Mouse (Mus musculus) heart, adult 10 weeks (tissue): ENCODE data around the gene Arcn1. TPM values are rescaled to one million over a fixed set of nuclear protein-coding genes. Genes with fewer than 3 reads are reported as not detected.

Experiments
- polyA plus RNA-seq: library from polyadenylated mRNA; stranded (reverse); fragments of 350-450 nt; fragmentation: Illumina TruSeq; extraction: RNeasy Lipid Tissue Mini Kit (QIAGEN cat#74804); gene quantifications from one replicate; pipeline ENCODE4 v1.2.3, GENCODE M21; 2014; ENCODE audit warnings: low read depth, low replicate concordance

Gene Arcn1
- polyA plus RNA-seq = 71.8 TPM

DNA sequence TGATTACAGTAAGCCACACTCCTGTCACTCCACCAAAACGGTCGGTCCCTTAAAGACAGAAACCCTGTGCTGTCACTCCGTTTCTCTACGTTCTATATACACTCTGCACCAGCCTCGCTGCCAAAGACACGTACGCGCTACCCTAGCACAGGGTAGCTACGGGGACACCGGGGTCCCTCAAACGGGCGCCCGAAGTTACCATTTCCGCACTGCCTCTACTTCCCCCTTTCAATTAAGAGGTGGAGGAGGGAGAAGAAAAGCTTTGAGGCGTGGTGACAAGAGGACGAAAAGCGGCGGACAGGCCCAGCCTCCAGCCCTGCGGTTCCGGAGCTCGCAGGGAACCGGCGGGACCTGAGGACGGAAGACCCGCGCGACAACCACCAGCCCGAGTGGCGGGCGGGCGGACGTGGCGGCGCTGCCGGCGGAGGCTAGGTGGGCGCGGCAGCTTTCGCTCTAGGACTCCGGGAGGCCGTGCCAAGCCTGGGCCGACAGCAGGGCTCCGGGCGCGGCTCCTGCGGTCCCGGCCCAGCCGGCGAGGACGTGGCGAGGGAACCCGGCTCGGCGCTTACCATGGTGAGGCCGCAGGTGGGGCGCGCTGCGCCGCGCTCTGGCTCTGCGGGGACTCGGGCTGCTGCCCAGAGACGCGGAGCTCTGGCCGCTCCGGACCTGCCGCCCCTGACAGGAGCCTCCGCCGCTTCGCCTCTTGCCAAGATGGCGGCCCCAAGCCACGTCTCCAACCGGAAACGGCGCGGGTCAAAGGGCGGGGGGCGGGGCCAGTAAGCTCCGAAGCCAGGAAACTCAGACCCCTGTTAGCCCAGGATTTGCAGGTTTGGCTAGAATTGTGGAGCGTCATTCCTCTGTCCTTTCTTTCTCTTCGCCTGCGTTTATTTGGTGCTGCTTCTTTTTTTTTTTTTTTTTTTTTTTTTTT is at the start of gene Arcn1, which contains the start of gene Ift46:
TSS of gene Arcn1 (minus strand) at position 745 of the 928 bp plus-strand sequence.
TSS of gene Ift46 (plus strand) at position 808 of the 928 bp plus-strand sequence.

GRCm38 (mm10) chr9:44802808-44803450 is 35.3 kb upstream of the Arcn1 start, which contains the start of gene Ttc36:
TSS of gene Ttc36 (minus strand) at chr9:44803072.

DNA sequence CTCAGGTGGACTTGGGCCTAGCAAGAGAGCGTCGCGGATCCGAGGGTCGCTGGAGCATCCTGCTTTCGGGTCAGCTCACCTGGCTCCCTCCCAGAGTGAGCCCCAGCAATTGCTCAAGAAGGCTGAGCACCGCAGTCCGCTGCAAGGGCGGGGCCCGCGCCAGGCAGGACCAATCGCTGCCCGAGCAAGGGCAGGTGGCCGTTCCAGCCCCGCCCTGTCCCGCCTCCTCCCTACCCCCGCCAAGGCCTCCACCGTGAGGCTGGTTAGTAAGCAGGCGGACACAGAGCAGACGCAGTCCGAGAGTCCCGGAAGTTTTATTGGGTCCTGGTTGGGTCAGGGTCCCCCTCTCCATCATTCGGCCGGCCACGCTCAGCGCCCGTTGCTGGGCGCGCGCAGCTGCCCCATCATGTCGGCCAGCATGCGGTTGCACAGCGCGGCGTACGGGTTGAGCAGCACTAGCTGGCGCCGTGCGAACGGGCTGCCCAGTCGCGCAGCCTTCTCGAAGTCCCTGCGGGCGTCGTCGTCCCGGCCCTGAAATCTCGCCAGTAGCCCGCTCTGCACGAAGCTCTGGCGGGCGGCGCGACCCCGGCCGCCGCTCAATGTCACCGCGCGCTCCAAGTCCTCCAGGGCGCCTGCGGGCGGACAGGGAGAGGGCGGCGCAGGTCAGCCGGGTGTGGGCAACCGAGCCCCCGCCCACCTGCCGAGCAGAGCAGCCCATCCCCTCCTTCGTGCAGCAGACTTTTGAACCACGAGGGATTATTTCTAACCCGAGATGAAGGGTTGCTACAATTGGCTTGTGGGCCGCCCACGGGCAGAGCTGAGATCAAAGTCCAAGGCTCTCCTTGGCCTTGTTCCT is 31.7 kb upstream of the Arcn1 start, which contains the start of gene Tmem25:
TSS of gene Tmem25 (minus strand) at position 206 of the 856 bp plus-strand sequence.

GRCm38 (mm10) chr9:44734524-44735494 is 32.8 kb downstream of the Arcn1 start, which contains the start of gene Phldb1:
TSS of gene Phldb1 (minus strand) at chr9:44735198.

Other genes starting within 250 kb of the Arcn1 start
- 0.39 TPM for gene Cxcr5, start 206.0 kb downstream of the Arcn1 start, polyA plus RNA-seq
- gene Ddx6, start 163.0 kb downstream of the Arcn1 start, polyA plus RNA-seq = 67.0 TPM
- gene Treh, start 94.6 kb downstream of the Arcn1 start, polyA plus RNA-seq = not detected
- gene Phldb1, start 32.6 kb downstream of the Arcn1 start, polyA plus RNA-seq = 102 TPM
- 27.7 TPM for gene Ift46, start 63 bp upstream of the Arcn1 start, polyA plus RNA-seq
- 10.4 TPM for gene Tmem25, start 31.5 kb upstream of the Arcn1 start, polyA plus RNA-seq
- not detected for gene Ttc36, start 35.2 kb upstream of the Arcn1 start, polyA plus RNA-seq
- 13.0 TPM for gene Kmt2a, start 113.5 kb upstream of the Arcn1 start, polyA plus RNA-seq
- 2,238 TPM for gene Atp5l, start 152.9 kb upstream of the Arcn1 start, polyA plus RNA-seq
- 25.2 TPM for gene Ube4a, start 197.8 kb upstream of the Arcn1 start, polyA plus RNA-seq
- not detected for gene Cd3g, start 212.6 kb upstream of the Arcn1 start, polyA plus RNA-seq
- 0.29 TPM for gene Cd3d, start 213.9 kb upstream of the Arcn1 start, polyA plus RNA-seq
- gene Cd3e, start 241.8 kb upstream of the Arcn1 start, polyA plus RNA-seq = not detected